Mouse (Mus musculus): Measurements from ENCODE around the gene Acvr2b.
A peak's percentile ranks its signal among the peaks of the same experiment; 100 is the strongest.
"Not testable (repeated sequence)": the region's sequence is repeated elsewhere in the genome, so short reads cannot be mapped to it uniquely, and the experiment has no call there.

Acvr2b gene

GRCm38 (mm10) chr9:119401801-119402214 lies at the start of gene Acvr2b:
TSS of gene Acvr2b (plus strand) at chr9:119402118.
- DNase-seq (ENCODE audit: low spot score) = peak; percentile 69

DNA sequence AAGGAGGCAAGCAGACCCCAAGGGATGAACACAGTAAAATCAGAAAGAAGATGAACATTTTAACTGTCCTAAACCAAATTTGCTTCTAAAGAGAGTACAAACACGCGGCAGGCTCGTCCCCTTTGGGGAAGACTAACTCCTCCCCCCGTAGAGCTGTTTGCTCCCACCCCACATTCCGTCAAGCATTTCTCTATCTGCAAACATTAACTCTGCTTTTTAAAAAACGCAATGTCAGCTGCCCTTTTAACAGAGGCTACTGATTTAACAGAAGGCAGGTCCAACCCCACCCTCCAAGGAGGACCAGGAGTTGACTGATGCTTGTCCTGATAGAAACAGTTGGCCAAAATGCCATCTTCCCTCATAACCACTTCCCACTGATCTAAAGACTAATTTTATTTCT lies 48.0 kb upstream of the Acvr2b start:
- no peak for DNase-seq (ENCODE audit: low spot score)

DNA sequence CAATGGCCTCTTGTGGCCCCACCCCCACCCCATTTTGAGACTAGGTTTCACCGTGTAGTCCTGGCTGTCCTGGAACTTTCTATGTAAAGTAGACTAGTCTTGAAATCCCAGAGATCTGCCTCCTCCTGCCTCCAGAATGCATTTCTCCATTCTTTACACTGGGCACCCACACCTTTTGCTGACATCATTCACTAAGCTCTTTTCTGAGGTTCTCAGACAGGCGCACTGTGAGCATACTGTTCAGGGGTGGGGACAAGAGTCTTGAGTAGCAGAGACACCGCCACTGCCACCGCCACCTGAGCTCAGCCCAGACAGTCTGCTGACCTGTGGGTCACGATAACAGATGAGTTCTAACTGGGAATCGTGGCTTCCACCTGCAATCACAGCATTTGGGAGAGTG lies 46.0 kb upstream of the Acvr2b start:
- DNase-seq (ENCODE audit: low spot score) = no peak

DNA sequence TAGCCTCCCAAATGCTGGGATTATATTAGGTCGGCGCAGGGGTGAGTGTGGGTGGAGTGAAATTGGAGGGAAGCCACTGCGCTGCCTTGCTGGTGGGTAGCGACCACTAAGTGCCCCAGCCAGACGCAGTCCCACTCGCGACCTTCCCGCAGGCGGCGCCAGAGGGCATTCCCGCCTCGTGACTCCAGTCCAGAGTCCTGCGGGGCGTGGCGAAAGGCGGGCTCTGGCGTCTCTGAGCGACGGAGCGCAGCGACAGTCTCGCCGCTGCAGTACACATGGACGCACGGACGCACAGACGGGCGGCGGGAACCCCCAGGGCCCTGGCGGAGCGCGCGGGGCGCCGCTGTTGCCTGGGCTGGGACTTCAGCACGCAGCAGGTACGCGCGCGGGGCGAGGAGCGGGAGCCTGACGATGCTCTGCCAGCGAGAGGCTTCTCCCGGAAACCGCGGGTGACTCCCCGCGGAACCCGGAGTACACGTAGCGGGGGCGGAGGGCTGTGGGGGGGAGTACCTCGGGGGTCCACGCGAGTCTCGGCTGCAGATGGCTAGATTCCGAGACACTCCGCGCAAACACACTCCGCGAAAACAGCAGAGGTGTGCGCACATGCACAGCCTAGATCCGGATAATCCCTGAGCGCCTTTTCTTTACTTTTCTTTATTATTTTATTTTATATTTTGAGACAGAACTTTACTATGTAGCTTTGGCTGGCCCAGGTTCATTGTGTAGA lies 44.4 kb upstream of the Acvr2b start, which contains the start of gene Xylb:
Gene Xylb (plus strand): TSS at position 51 of the 727 bp plus-strand sequence.
- DNase-seq (ENCODE audit: low spot score) = peak; percentile 68

DNA sequence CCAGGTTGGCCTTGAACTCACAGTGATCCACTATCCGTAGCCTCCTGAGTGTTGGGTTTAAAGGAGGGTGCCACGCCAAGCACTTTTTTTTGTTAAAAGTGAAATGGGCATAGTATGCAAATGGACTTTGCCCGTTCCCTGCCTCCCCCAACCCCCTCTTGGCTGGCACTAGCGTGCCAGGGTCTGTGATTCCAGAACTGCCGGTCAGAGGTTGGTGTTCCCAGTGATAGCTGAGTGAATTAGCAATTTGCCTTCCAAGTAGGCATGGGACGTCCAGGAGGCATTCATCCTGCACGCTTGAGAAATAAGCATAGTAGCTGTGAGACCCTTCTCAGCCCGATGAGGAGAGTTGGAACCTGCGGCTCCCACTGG lies 43.9 kb upstream of the Acvr2b start:
- no peak for DNase-seq (ENCODE audit: low spot score)

GRCm38 (mm10) chr9:119361416-119361815 lies 40.5 kb upstream of the Acvr2b start:
- no peak for DNase-seq (ENCODE audit: low spot score)

- DNase-seq (ENCODE audit: low spot score) = no peak
These were observed 38.7 kb upstream of the Acvr2b start for GRCm38 (mm10) chr9:119363229-119363628.

- no peak for DNase-seq (ENCODE audit: low spot score)
These were observed 36.6 kb upstream of the Acvr2b start, which contains the start of gene Slc22a14 for GRCm38 (mm10) chr9:119365284-119365683. TSS of gene Slc22a14 (minus strand) at chr9:119365553.

- DNase-seq (ENCODE audit: low spot score) = no peak
These were observed 33.6 kb upstream of the Acvr2b start for GRCm38 (mm10) chr9:119368367-119368766.

- DNase-seq (ENCODE audit: low spot score) = not testable (repeated sequence)
These were observed 31.1 kb upstream of the Acvr2b start for GRCm38 (mm10) chr9:119370770-119371169.

DNA sequence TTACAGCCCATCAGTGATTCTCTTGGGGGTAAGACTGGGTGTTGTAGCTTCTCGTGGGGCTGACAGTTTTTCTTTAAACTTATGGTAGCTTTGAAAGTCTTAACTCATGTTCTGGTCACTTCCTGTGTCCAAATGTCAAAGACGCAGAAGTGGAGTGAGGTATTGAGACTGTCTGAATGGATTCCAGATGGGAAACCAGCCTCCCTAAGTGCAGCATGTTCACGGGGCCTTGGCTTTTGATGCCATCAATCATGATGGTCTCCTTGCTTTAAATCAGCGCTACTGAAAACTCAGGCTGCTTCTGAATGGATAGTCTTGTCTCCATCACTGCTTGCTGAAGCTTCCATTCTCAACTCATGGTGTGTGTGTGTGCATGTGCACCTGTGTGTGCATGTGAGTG lies 30.7 kb upstream of the Acvr2b start:
- DNase-seq (ENCODE audit: low spot score) = no peak

GRCm38 (mm10) chr9:119375008-119375407 lies 26.9 kb upstream of the Acvr2b start:
- no peak for DNase-seq (ENCODE audit: low spot score)

- no peak for DNase-seq (ENCODE audit: low spot score)
These were observed 26.4 kb upstream of the Acvr2b start for GRCm38 (mm10) chr9:119375556-119375955.

GRCm38 (mm10) chr9:119378231-119378630 lies 23.7 kb upstream of the Acvr2b start:
- DNase-seq (ENCODE audit: low spot score) = no peak

DNA sequence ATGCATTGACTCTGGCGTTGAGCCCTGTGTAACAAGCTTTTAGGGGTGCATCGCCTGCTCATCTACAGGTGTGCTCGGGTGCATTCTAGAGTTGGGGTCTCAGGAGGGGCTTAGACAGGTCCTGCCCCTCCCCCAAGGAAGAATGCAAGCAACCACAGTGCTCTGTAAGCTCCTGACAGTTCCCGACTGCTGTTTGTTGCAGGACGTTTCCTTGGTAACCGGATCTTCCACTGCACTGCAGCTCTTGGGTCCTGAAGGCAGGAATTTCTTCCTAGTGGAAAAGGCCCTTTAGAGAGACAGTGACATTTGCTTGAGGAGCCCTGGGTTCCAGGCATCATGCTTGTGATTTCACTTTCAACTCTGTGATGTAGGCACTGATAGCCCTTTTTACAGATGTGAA lies 19.3 kb upstream of the Acvr2b start:
- no peak for DNase-seq (ENCODE audit: low spot score)

- DNase-seq (ENCODE audit: low spot score) = no peak
These were observed 13.0 kb upstream of the Acvr2b start for GRCm38 (mm10) chr9:119388956-119389355.

DNA sequence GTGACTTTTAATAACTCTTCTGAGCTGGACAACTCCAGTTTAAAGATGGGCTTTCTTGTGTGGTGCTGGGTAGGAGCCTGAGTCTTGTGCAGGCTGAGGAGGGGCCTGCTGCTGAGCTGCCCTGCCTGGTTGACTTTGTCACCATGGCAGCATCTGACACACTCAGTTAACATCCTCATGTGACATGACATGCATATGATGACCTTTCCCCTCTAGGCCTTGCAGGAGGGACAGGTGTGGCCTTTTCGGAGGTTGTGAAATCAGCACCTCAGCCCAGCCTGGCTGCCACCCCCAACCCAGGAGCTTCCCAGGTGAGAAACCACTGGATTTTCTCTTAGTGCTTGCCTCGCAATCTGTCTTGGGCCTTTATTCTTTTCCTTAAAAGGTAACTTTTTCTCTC lies 11.7 kb upstream of the Acvr2b start:
- DNase-seq (ENCODE audit: low spot score) = no peak

DNA sequence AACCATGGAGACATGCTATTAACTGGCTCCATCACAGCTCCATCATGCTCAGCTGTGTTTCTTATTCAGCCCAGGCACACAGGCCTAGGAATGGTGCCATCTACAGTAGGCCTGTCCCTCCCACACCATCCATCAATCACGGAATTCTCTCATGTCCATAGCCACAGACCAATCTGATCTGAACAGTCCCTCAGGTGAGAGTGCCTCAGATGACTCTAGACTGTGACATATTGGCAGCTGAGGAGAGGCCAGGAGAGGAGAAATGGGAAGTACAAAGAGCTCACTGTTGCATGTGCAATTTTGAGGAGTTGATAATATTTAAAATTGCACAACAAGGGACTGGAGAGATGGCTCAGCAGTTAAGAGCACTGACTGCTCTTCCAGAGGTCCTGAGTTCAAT lies 7.1 kb upstream of the Acvr2b start:
- no peak for DNase-seq (ENCODE audit: low spot score)

DNA sequence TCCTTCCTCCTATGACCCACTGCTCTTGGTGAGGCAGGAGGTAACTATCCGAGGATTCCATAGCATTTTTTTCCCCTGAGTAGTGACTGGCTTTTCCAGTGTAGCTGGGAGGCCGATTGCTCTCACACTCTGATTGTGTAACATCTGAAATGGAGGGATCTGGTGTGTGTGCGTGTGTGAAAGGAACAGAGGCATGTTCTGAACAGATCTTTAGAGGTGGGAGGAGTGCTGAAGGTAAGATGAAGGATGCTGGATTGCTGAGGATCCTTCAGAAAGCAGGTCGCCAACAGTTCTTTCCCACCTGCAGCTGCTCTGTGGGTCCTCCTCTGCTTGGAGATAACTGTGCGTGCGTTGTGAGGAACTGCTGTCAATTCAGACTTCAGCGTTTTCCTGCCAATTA lies 567 bp upstream of the Acvr2b start:
- DNase-seq (ENCODE audit: low spot score) = no peak

DNA sequence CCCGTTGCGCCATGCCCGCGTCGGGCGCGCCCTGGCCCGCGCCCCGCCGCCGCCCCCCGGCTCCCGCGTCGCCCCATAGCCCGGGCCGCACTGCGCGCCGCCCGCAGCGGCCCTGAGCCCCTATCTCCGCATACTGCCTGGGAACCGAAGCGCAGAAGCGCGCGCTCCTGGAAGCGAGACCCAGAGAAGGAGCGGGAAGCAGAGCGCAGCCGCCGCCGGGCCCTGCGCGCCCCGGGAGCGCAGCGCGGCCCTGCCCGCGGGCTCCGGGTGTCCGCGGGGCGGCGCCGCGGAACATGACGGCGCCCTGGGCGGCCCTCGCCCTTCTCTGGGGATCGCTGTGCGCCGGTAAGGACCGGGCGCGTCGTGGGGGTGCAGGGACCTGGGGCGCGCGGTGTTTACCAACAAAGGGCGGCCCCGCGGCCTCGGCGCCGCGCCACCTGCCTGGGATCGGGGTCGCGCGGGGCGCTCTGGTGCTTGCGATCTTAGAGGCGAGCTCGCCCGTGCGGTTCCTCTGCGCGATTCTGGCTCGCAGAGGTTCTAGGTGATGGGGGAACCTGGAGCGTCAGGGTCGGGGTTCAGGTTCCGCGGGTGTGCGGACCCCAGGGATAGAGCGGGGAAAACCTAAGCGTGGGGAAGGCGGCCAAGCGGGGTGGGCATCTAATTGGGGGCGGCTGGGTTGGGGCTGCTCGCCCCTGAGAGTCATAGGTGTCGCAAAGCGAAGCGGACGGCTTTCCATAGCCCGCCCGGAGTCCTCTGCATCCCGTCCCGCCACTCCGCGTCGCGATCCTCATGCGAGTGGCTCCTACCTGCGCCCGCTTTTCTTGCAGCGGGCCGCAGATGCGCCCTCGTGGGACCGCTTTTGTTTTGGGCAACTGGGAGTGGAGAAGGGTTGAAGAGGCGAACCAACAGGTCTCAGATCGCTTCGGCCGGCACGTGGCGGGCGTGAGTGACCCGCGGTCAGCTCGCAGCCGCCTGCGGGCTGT lies 626 bp downstream of the Acvr2b start:
- DNase-seq (ENCODE audit: low spot score) = no peak

GRCm38 (mm10) chr9:119403236-119403641 lies 1.3 kb downstream of the Acvr2b start:
- DNase-seq (ENCODE audit: low spot score) = no peak

GRCm38 (mm10) chr9:119404090-119404489 lies 2.2 kb downstream of the Acvr2b start:
- DNase-seq (ENCODE audit: low spot score) = no peak

GRCm38 (mm10) chr9:119407884-119408283 lies 6.0 kb downstream of the Acvr2b start:
- DNase-seq (ENCODE audit: low spot score) = no peak
